Mouse (Mus musculus): Measurements from ENCODE around the gene Klhl35. TPM values are rescaled to one million over a fixed set of nuclear protein-coding genes. Genes with fewer than 3 reads are reported as not detected.

Klhl35 gene
- polyA plus RNA-seq (2012; rRNA removed; ENCODE audit: low replicate concordance), result 0.60 and 1.8 TPM in 2 replicates

DNA sequence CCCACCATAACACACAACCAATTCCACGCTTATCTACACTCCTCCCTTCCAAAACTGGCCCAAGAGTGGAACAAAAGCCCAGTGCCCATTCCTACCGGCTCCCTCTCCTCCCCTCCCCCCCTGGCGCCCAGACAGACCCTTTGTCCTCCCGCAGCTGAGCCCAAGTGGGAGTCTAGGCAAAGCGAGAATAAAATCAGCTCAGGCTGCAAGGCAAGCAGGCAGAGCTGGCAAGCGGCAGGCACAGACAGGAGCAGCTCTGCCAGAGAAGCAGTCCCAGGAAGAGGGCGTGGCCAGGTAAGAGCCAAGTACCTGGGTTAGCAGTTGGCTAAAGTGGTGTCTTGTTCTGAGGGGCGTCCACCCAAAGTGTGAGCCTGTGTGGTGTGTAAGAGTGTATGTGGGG is at the start of gene Klhl35:
Gene Klhl35 (plus strand): TSS at position 194 of the 400 bp plus-strand sequence.

DNA sequence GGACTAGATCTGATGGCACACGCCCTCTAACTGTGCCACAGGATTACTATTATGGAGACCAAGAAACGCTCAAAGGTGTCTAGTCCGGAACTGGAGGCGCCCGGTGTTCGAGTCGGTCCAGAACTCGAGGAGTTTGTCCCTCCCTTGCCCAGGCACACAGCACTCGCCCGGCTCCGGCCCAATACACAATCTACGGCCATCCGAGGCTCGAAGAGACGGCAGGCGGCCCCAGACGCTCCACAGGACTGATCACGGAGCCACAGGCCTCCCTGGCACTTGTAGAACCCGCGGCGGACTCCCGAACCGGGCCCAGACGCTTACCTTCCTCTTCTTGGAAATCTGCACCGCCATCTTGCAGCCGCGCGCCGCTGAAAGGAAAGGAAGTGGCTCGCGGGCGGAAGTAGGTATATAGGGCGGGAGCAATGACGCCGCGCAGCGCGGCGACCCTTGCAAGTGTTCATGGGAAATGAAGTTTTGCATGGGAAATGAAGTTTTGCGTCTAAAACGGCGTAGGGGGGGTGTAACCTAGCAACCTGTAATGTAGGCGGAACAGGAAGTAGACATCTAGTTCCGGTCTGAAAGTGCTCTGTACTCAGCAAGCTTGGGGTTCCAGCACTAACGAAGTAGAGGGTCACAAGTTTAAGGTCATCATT is 17.6 kb downstream of the Klhl35 start, which contains the start of gene Rps3:
Gene Rps3 (minus strand): TSS at position 468 of the 653 bp plus-strand sequence.

Other genes with a start within 250 kb of the Klhl35 start
- gene Mogat2, start 227.4 kb upstream of the Klhl35 start, polyA plus RNA-seq (2012; rRNA removed; ENCODE audit: low replicate concordance), result 5.5 and 13.1 TPM in 2 replicates
- gene Map6, start 198.6 kb upstream of the Klhl35 start, polyA plus RNA-seq (2012; rRNA removed; ENCODE audit: low replicate concordance), result 10.1 and 11.3 TPM in 2 replicates
- gene Serpinh1, start 112.8 kb upstream of the Klhl35 start, polyA plus RNA-seq (2012; rRNA removed; ENCODE audit: low replicate concordance), result 471 and 781 TPM in 2 replicates
- gene Gdpd5, start 84.6 kb upstream of the Klhl35 start, polyA plus RNA-seq (2012; rRNA removed; ENCODE audit: low replicate concordance), result 17.7 and 28.7 TPM in 2 replicates
- gene Rps3, start 17.7 kb downstream of the Klhl35 start, polyA plus RNA-seq (2012; rRNA removed; ENCODE audit: low replicate concordance), result 244 and 316 TPM in 2 replicates
- gene Arrb1, start 69.5 kb downstream of the Klhl35 start, polyA plus RNA-seq (2012; rRNA removed; ENCODE audit: low replicate concordance), result 52.1 and 56.6 TPM in 2 replicates
- 12.1 and 26.1 TPM in 2 replicates for gene Tpbgl, start 161.1 kb downstream of the Klhl35 start, polyA plus RNA-seq (2012; rRNA removed; ENCODE audit: low replicate concordance)
- gene Slco2b1, start 245.3 kb downstream of the Klhl35 start, polyA plus RNA-seq (2012; rRNA removed; ENCODE audit: low replicate concordance), result 56.5 and 61.9 TPM in 2 replicates

Measured in mammary gland, adult 2 months (tissue).